Mouse (Mus musculus): Measurements from ENCODE around the gene Gm5485. TPM values are rescaled to one million over a fixed set of nuclear protein-coding genes. Genes with fewer than 3 reads are reported as not detected.

Gm5485 gene
- total and polyA plus RNA-seq, 3 experiments: not detected

GRCm38 (mm10) chr16:48435454-48435853 is 23.2 kb upstream of the Gm5485 start:
- TF ChIP-seq ZC3H11A (IDR thresholded peaks at IDR 0.05; ENCODE audit: low read depth, low read length) (no peak), USF1 (IDR thresholded peaks at IDR 0.05; ENCODE audit: low read depth, low read length) (no peak), ETS1 (conservative IDR thresholded peaks at IDR 0.05; ENCODE audit: low read depth, low read length) (no peak), EP300 (IDR thresholded peaks at IDR 0.05; ENCODE audit: low read length) (no peak), MYC (IDR thresholded peaks at IDR 0.05; ENCODE audit: low read depth, low read length) (no peak), TCF12 (IDR thresholded peaks at IDR 0.05; ENCODE audit: low read depth, low read length) (no peak), CHD1 (IDR thresholded peaks at IDR 0.05; ENCODE audit: low read depth, low read length) (no peak), POLR2AphosphoS2 (IDR thresholded peaks at IDR 0.05; ENCODE audit: low read depth, low read length) (no peak), ZKSCAN1 (IDR thresholded peaks at IDR 0.05; ENCODE audit: borderline replicate concordance, low read depth, low read length) (no peak), BHLHE40 (IDR thresholded peaks at IDR 0.05; ENCODE audit: low read depth, low read length) (no peak), JUN (IDR thresholded peaks at IDR 0.05; ENCODE audit: insufficient read depth, low read depth, low read length) (no peak), MEF2A (IDR thresholded peaks at IDR 0.05; ENCODE audit: borderline replicate concordance, low read depth, low read length) (no peak), KAT2A (IDR thresholded peaks at IDR 0.05; ENCODE audit: insufficient replicate concordance, low read length) (no peak), POLR2A (IDR thresholded peaks at IDR 0.05; ENCODE audit: low read depth, low read length) (no peak), TBP (conservative IDR thresholded peaks at IDR 0.05; ENCODE audit: low read depth, low read length) (no peak), MXI1 (IDR thresholded peaks at IDR 0.05; ENCODE audit: low read depth, low read length) (no peak), UBTF (IDR thresholded peaks at IDR 0.05; ENCODE audit: low read depth, low read length) (no peak), SMC3 (IDR thresholded peaks at IDR 0.05; ENCODE audit: low read depth, low read length) (no peak)
- dilution Hi-C loops (cut with MboI; ENCODE audit: extremely low pct_ligation_motif_present, extremely low pct_unique_long_range_greater_than_20kb, low sequenced_read_pairs) (no loop called here), in situ Hi-C loops (cut with MboI; ENCODE audit: low pct_ligation_motif_present, low pct_unique_long_range_greater_than_20kb, low sequenced_read_pairs) (no loop called here)
- no peak for DNase-seq (ENCODE audit: extremely low read depth)
- H3K4me3 ChIP-seq (replicated peaks in 1 of 3; ENCODE audit: low read depth in 2 of 3, low read length in 2 of 3, poor library complexity in 1 of 3): no peak overlapping the region
- peaks cover 76% of the 10 kb centered on the region for H3K9me3 ChIP-seq (replicated peaks; ENCODE audit: low read length)
- H3K4me1 ChIP-seq (ENCODE audit: control insufficient read depth in 1 of 2, insufficient read depth in 2 of 2): no peaks in the 10 kb centered on the region
- H3K4me2 ChIP-seq (ENCODE audit: insufficient read depth, low read depth, poor library complexity, severe bottlenecking): no peak overlapping the region
- H3K27me3 ChIP-seq (replicated peaks): no peaks in the 10 kb centered on the region
- no peak overlapping the region for H3K9ac ChIP-seq (ENCODE audit: insufficient read depth, low read depth)
- no peaks in the 10 kb centered on the region for H3K79me2 ChIP-seq (replicated peaks; ENCODE audit: control insufficient read depth, extremely low read depth, insufficient read depth, poor library complexity, severe bottlenecking)
- no peaks in the 10 kb centered on the region for H3K36me3 ChIP-seq (replicated peaks in 1 of 2; ENCODE audit: control insufficient read depth in 1 of 2, insufficient read depth in 1 of 2, low read length in 1 of 2)
- no peak overlapping the region for H3K27ac ChIP-seq (ENCODE audit: insufficient read depth, low read depth)

DNA sequence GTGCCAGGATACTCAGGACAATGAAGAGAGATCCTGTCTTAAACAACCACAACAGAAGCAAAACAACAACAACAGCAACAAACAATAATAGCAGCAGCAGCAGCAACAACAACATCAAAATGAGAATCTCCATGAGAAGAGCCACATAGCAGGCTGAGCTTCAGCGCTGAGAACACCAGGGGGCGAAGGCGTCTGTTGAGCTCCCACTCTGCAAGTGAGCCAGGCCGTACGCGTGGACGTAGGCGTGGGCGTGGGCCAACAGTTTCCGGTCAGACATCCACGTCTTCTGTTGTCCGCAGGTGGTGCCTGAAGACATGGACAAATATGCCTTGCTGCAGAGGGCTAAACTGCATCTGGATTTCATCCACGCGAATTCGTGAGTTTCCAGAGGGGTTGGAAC is 18.8 kb upstream of the Gm5485 start, which contains the start of gene Morc1:
Gene Morc1, plus strand, starts transcription at position 211 of the 400 bp plus-strand sequence.
- peaks cover 79% of the 10 kb centered on the region for H3K9me3 ChIP-seq (replicated peaks; ENCODE audit: low read length)
- H3K4me1 ChIP-seq (ENCODE audit: control insufficient read depth in 1 of 2, insufficient read depth in 2 of 2): no peaks in the 10 kb centered on the region
- no peaks in the 10 kb centered on the region for H3K27me3 ChIP-seq (replicated peaks)
- H3K36me3 ChIP-seq (replicated peaks in 1 of 2; ENCODE audit: control insufficient read depth in 1 of 2, insufficient read depth in 1 of 2, low read length in 1 of 2): no peaks in the 10 kb centered on the region
- H3K4me2 ChIP-seq (ENCODE audit: insufficient read depth, low read depth, poor library complexity, severe bottlenecking): no peak within 1 kb of the TSS
- 0 out of 2 replicates have a peak, but pooled peaks have one; percentile 11 for TF ChIP-seq SMC3 (IDR thresholded peaks at IDR 0.05; ENCODE audit: low read depth, low read length)
- TF ChIP-seq NRF1 (IDR thresholded peaks at IDR 0.05; ENCODE audit: low read depth, low read length): no peak
- no peak for TF ChIP-seq NELFE (IDR thresholded peaks at IDR 0.05; ENCODE audit: low read depth, low read length)
- peak in 1 of 2 experiments; percentile 15; a peak in 2 of 4 replicates for TF ChIP-seq CTCF (conservative IDR thresholded peaks at IDR 0.05 in 1 of 2, IDR thresholded peaks at IDR 0.05 in 1 of 2; ENCODE audit: low read depth in 2 of 2, low read length in 2 of 2)
- no peak for TF ChIP-seq JUND (conservative IDR thresholded peaks at IDR 0.05; ENCODE audit: low read depth, low read length)
- TF ChIP-seq ETS1 (conservative IDR thresholded peaks at IDR 0.05; ENCODE audit: low read depth, low read length): no peak
- TF ChIP-seq MYC (IDR thresholded peaks at IDR 0.05; ENCODE audit: low read depth, low read length): no peak
- no peak for TF ChIP-seq RCOR1 (conservative IDR thresholded peaks at IDR 0.05; ENCODE audit: low read depth, low read length)
- no peak for TF ChIP-seq SIN3A (IDR thresholded peaks at IDR 0.05; ENCODE audit: low read length)
- no peak for TF ChIP-seq JUN (IDR thresholded peaks at IDR 0.05; ENCODE audit: insufficient read depth, low read depth, low read length)
- no peak for TF ChIP-seq MAZ (IDR thresholded peaks at IDR 0.05; ENCODE audit: low read depth, low read length)
- no peak; the same call in 1 of the 2 replicates for TF ChIP-seq RAD21 (IDR thresholded peaks at IDR 0.05; ENCODE audit: low read depth, low read length)
- no peak for TF ChIP-seq EP300 (IDR thresholded peaks at IDR 0.05; ENCODE audit: low read length)
- dilution Hi-C loops (cut with MboI; ENCODE audit: extremely low pct_ligation_motif_present, extremely low pct_unique_long_range_greater_than_20kb, low sequenced_read_pairs) (no loop called here), in situ Hi-C loops (cut with MboI; ENCODE audit: low pct_ligation_motif_present, low pct_unique_long_range_greater_than_20kb, low sequenced_read_pairs) (no loop called here)
- H3K4me3 ChIP-seq (replicated peaks in 1 of 3; ENCODE audit: low read depth in 2 of 3, low read length in 2 of 3, poor library complexity in 1 of 3): no peak within 1 kb of the TSS
- no peak within 1 kb of the TSS for H3K9ac ChIP-seq (ENCODE audit: insufficient read depth, low read depth)
- H3K27ac ChIP-seq (ENCODE audit: insufficient read depth, low read depth): no peak within 1 kb of the TSS
- no peak for DNase-seq (ENCODE audit: extremely low read depth)
- H3K79me2 ChIP-seq (replicated peaks; ENCODE audit: control insufficient read depth, extremely low read depth, insufficient read depth, poor library complexity, severe bottlenecking): no peaks in the 10 kb centered on the region
